Mouse (Mus musculus) right cerebral cortex, postnatal 14 days (tissue): ENCODE data around the gene Armc10.
"Not testable (repeated sequence)": the region's sequence is repeated elsewhere in the genome, so short reads cannot be mapped to it uniquely, and the experiment has no call there.

Source experiments
- DNase-seq: peaks from one replicate; pipeline ENCODE4 v3.0.0; 2022

Gene Armc10

DNA sequence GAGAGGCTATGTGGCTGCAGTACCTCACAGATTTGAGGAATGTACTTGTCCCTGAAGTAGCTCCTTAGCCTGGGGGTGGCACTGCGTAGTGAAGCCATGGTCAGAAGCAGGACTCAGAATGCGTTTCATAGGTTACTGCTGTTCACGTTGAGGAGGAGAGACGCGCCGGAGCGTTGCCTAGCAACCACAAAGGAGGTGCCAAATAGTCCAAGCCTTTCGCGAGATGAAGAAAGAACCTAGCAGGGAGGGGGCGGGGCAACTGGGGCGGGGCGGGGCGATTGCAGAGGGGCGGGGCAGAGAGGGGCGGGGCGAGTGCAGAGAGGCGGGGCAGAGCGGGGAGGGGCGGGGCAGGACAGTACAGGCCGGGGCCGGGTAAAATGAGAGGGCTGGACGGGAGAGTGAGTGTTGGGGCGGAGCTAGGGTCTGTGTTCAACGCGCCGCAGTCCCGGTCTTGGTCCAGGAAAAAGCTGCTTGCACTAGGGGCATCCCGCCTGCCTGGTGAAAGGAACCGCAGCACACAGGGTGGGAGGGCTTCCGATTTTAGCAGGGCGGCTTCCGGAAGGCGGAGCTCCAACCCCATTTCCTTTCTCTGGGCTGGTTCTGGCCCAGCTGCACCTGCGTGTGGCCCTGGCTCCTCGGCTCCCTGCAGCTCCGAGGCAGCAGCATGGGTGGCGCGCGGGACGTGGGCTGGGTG lies at the start of gene Armc10, which contains the start of gene Fbxl13:
TSS of gene Armc10 (plus strand) at position 375 of the 694 bp plus-strand sequence.
TSS of gene Fbxl13 (minus strand) at position 196 of the 694 bp plus-strand sequence.
- peak; percentile 86 for DNase-seq

DNA sequence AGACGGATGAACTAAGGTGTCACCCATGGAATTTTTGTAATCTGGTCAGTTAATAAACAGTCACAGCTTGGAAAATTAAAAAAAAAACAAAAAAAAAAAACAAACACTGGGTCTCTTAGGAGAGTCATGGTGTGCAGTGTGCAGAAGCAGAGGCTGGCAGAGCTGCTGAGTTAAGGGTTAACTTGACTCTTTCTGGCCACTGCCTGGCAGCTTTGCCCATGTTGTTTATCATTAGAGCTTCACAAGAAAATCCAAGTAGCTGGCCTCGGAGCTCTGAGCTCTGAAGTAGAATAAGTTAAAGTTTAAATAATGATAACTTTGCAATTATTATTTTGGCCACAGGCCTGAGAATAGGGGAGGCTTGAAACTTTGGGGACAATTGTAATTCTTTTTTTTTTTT lies 46.1 kb upstream of the Armc10 start:
- not testable (repeated sequence) for DNase-seq

GRCm38 (mm10) chr5:21599961-21600360 lies 45.7 kb upstream of the Armc10 start:
- DNase-seq, result no peak

DNA sequence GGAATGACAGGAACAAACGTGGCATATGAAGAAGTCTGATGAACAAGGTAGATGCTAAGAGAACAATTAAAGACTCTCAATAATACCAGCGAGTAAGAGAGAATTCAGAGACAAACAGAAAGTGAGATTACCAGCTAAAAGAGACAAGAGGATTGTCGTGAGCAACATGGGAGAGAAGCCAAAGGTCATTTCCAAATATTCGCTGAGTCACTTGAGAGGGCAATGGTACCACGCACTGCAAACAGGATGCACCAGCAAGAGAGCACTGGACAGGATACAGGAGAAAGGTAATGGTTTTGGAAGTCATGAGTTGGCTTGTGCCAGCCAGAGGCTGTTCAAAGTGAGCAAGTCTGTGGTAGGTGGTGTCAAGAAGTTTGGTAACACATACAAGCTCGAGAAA lies 39.7 kb upstream of the Armc10 start:
- DNase-seq, result no peak

DNA sequence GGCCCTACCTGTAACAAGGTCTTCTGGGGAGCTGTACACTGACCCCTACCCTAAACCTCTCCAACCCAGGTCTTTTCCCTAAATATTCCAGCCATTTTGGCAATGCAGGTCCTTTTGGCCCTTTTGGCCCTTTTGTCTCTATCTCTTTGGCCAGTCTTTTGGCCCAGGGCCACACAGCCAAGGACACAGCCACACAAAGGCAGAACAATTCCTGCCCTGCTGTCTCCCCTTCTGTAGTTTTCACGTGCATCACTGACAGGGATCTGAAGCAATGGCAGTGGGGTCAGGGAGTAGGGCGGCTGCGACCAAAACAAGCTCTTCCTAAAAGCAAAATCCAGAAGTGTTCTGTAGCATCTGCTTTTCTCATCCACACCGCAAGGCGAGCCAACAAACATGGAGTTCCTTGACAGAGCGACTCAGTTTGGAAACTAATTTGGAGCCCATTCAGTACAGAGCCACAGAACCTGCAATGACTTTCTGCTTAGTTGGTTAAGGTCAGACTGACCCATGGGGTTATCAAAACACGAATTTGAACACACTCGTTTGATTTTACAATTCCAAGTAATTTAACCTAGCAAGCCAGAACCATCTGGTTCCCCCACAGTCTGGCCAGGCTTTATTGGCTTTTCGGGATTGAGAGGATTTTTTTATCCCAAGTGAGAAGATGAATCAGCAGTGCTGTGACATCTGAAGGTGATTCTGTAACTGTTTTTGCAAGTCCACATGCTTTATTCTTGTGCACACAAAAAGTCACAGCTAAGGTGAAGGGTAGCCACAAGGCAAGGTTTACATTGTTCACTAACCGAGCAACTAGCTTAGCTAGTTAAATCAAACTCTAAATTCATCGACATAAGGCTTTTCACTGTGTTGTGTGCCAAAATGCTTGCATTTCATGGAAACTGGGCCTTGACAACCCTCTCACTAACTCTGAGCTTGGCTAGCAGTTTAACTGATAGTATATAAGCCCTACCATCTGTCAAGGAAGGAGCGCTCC lies 37.0 kb upstream of the Armc10 start:
- DNase-seq, result no peak

DNA sequence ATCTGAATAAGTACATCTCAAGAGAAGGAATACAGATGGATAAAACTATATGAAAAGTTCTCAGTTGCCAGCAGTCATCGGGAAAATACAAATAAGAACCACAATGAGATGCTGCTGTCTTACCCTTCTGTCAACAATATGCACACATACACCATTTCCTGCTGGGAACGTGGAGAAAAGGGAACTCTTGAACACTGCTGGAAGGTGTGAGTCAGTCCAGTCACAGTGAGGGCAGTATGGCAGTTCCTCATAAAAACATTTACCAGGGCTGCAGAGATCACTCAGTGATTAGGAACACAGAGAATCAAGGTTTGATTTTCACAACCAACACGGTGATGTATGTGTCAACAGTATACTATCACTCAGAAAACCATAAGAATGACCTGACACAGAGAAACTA lies 34.6 kb upstream of the Armc10 start:
- no peak for DNase-seq

DNA sequence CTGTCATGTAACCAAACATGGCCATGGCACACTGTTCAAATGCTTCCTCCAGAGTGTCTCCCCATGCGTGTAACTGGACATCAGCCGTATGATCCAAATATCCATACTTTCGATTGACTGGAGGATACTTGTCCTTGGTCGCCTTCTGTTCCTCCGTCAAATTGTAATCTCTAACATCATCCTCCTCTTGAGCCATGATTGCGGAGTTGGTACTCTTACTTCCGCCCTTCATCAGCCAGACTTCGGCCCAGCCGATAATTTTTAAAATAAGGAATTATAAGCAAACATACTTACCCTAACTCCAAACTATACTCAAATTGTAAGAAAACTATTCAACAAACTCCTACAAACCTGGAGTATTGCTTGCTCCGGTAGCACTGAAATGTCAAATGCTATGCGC lies 31.3 kb upstream of the Armc10 start:
- DNase-seq, result not testable (repeated sequence)

GRCm38 (mm10) chr5:21616450-21617009 lies 29.1 kb upstream of the Armc10 start:
- DNase-seq, result no peak

- DNase-seq, result no peak
These were observed 19.7 kb upstream of the Armc10 start for GRCm38 (mm10) chr5:21625916-21626315.

GRCm38 (mm10) chr5:21640961-21641360 lies 4.7 kb upstream of the Armc10 start:
- DNase-seq, result peak; percentile 66

GRCm38 (mm10) chr5:21643606-21644005 lies 2.0 kb upstream of the Armc10 start:
- no peak for DNase-seq

DNA sequence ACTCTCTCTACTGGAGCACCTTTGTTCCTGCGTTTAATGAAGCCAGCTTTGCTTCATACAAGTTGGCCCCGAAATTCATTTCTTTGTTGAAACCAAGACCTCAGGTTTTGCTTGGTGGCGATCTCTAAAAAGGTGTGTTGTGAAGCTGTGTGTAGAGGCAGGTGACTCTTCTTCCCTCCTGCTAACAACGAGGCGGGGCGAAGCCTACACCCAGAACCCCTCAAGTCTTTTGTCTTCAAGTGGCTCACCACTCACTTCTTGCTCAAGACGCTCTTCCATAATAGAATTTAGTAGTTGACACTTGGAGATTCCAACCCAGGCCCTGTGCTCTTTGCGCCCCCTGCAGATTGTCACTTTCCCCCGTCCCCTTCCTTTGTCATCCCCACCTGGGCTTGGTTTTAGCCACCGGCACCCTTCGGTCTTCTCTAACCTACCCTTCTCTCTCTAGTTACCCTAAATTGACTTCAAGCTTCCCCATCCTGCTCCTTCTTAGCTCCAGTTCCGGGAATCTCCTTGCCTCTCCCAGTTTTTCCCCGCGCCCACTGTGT lies 648 bp upstream of the Armc10 start:
- DNase-seq, result no peak

GRCm38 (mm10) chr5:21646133-21646491 lies 499 bp downstream of the Armc10 start:
- no peak for DNase-seq

GRCm38 (mm10) chr5:21650736-21651135 lies 5.1 kb downstream of the Armc10 start:
- DNase-seq, result no peak

DNA sequence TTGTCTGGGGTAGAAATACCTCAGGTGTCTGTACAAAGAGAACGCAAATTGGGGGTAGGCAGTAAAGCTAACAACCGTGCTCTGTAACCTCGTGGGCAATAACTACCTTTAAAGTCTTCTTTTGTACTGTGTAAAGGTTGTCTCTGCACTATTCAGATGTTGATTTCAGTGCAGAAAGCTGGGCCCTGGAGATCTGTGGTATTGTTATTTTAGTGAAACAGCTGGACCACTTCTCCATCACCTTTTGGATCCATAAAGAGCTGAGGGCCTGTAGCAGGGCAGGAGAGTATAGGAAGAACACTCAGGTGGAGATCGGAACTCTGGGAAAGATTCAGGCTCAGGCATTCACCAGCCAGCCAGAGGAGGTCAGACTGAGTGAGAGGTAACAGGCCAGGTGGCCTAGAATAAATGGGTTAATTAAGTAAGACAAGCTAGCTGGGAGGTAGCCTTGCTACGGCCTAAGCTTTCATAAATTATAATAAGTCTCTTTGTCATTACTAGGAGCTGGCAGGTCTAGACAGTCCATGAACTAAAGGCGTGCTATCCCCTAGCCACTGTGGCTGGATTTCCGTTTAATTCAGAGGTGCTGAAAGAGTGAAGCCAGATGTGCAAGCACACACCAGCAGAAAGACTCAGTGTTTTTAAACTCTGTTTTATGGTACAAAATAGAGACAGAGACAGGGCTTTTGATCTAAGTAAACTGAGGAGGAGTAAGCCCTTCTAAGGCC lies 6.4 kb downstream of the Armc10 start:
- DNase-seq, result no peak

DNA sequence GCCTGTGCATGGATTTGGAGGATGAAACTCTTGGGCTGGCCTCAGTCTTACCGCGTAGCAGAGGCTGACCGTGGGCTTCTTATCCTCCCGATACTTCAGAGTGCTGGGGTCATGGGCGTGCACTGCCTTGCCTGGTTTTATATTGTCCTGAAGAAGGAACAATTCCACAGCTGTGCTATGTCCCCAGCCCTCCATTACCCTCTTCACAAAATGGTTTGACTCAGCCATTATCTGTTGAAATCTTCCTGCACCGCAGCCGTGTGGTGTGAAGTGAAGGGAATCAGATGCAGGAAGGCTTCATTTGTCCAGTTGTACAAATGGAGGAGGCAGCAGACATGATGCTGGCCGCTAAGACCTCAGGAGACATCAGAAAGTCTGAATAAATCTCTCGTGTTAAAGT lies 11.3 kb downstream of the Armc10 start:
- DNase-seq, result no peak

DNA sequence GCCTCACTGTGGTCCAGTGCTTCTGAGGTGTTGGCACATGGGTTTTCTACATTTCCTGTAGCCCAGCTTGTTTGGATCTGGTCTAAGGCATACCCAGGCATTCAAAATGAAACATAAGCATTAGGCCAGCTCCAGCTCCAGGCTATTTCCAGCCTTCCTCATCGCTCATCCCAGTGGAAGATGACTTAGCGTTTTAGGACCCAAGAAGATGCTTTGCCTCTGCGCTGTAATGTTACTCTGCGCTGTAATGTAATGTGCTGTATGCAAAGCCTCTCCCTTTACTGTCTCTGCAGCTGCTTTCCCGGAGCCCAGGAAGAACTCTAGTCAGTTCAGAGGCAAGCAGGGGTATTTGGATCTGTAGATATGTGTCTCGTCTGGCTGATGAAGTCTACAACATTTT lies 12.4 kb downstream of the Armc10 start:
- no peak for DNase-seq

GRCm38 (mm10) chr5:21658623-21659395 lies 13.2 kb downstream of the Armc10 start:
- peak; percentile 81 for DNase-seq

DNA sequence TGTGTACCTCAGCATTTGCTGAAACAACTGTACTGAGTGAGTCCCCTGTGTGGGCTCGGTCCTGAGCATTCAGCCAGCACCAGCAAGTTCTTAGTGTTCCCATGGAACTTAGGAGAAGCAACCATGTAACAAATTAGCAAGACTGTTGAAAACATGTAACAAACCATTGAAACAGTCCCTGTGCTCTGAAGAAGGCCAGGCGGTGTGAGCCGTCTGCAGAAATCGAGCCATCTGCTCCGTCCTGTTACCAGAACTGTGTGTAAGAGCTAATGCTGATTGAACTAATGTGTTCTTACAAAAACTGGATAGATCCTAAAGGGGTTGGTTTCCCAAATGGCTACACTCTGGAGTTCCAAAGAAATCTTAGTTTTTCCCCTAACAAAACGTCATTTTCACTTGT lies 15.2 kb downstream of the Armc10 start:
- DNase-seq, result no peak

DNA sequence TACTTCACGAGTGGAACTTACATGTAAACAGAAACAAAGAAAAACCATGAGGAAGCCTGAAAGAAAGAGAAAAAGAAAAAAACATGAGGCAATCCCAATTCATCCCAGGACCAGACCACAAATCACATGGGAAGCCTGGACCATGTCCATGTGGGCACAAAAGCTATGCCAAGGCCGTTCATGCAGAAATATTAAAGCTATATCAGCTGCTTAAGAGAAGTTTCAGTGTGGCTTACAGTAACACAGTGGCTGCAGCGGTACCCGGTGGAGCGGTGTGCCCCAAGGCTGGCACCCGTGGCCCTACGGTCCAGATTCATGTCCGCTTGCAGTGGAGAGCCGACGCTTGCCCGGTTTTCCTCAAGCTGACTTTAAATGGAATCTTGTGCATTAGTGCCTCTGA lies 17.5 kb downstream of the Armc10 start:
- no peak for DNase-seq

- no peak for DNase-seq
These were observed 21.9 kb downstream of the Armc10 start for GRCm38 (mm10) chr5:21667191-21668137.
